Mouse (Mus musculus) kidney, adult 11 months (tissue): ENCODE results near the gene Ppp1r13b.
A peak's percentile ranks its signal among the peaks of the same experiment; 100 is the strongest.
"Not testable (repeated sequence)": the region's sequence is repeated elsewhere in the genome, so short reads cannot be mapped to it uniquely, and the experiment has no call there.

Source experiments
- DNase-seq: peaks from one replicate; pipeline ENCODE4 v3.0.0; 2022

Gene Ppp1r13b

GRCm38 (mm10) chr12:111907970-111908681 is at the start of gene Ppp1r13b:
TSS of gene Ppp1r13b (minus strand) at chr12:111908110.
- DNase-seq = peak; percentile 92

GRCm38 (mm10) chr12:111956173-111956572 is 48.3 kb upstream of the Ppp1r13b start:
- DNase-seq = no peak

GRCm38 (mm10) chr12:111951701-111952100 is 43.8 kb upstream of the Ppp1r13b start:
- no peak for DNase-seq

GRCm38 (mm10) chr12:111950486-111950885 is 42.6 kb upstream of the Ppp1r13b start:
- DNase-seq = no peak

GRCm38 (mm10) chr12:111946716-111947115 is 38.8 kb upstream of the Ppp1r13b start:
- DNase-seq = peak; percentile 77

- not testable (repeated sequence) for DNase-seq
These were observed 38.1 kb upstream of the Ppp1r13b start for GRCm38 (mm10) chr12:111945765-111946655.

- peak; percentile 56 for DNase-seq
These were observed 37.2 kb upstream of the Ppp1r13b start for GRCm38 (mm10) chr12:111945115-111945514.

- not testable (repeated sequence) for DNase-seq
These were observed 36.4 kb upstream of the Ppp1r13b start for GRCm38 (mm10) chr12:111944065-111944987.

GRCm38 (mm10) chr12:111943421-111944064 is 35.6 kb upstream of the Ppp1r13b start:
- no peak for DNase-seq

GRCm38 (mm10) chr12:111938623-111939177 is 30.8 kb upstream of the Ppp1r13b start:
- no peak for DNase-seq

GRCm38 (mm10) chr12:111936706-111937550 is 29.0 kb upstream of the Ppp1r13b start:
- DNase-seq = peak; percentile 93

GRCm38 (mm10) chr12:111933971-111934370 is 26.1 kb upstream of the Ppp1r13b start:
- DNase-seq = no peak

- peak; percentile 85 for DNase-seq
These were observed 25.3 kb upstream of the Ppp1r13b start for GRCm38 (mm10) chr12:111933032-111933704.

GRCm38 (mm10) chr12:111932513-111932912 is 24.6 kb upstream of the Ppp1r13b start:
- DNase-seq = no peak

- no peak for DNase-seq
These were observed 23.6 kb upstream of the Ppp1r13b start for GRCm38 (mm10) chr12:111931411-111932025.

- DNase-seq = no peak
These were observed 20.6 kb upstream of the Ppp1r13b start for GRCm38 (mm10) chr12:111928411-111928966.

- no peak for DNase-seq
These were observed 19.4 kb upstream of the Ppp1r13b start for GRCm38 (mm10) chr12:111927338-111927737.

GRCm38 (mm10) chr12:111923117-111923516 is 15.2 kb upstream of the Ppp1r13b start:
- no peak for DNase-seq

GRCm38 (mm10) chr12:111920046-111920445 is 12.1 kb upstream of the Ppp1r13b start:
- DNase-seq = no peak
